ENCODE assay signal across 9 mouse cellular contexts in genomic region chr17:31456723-31457567, GRCm38 (mm10).
DNase-seq lines count a peak whose midpoint lies in the region; ATAC-seq lines count a peak whose summit lies in the region.
"Had no signal": no experiment of that assay in that cellular context is flagged by ENCODE, and none has a peak within 500 bp of the region (broad histone marks: within the 10 kb centered on the region; RNA-seq: fewer than 3 reads in every experiment).

No protein-coding gene starts in this region.

- H3K27ac ChIP-seq in intestine, embryonic 14.5 days (ENCODE audit: low read depth) = peak overlapping the region; percentile 39
- H3K27ac ChIP-seq in lung, embryonic 15.5 days = peak overlapping the region; percentile 86
- H3K27ac ChIP-seq: limb, embryonic 15.5 days had no signal

- no peak overlapping the region for H3K4me2 ChIP-seq in intestine, embryonic 14.5 days (ENCODE audit: low read length)
- H3K4me2 ChIP-seq in lung, embryonic 15.5 days = peak overlapping the region; percentile 12; the same call in 1 of the 2 replicates
- H3K4me2 ChIP-seq: limb, embryonic 15.5 days had no signal

- H3K36me3 ChIP-seq in intestine, embryonic 14.5 days (ENCODE audit: control insufficient read depth, insufficient read depth, low read length) = peaks cover 48% of the 10 kb centered on the region
- 0 out of 2 replicates have a peak, but pooled peaks cover 8% of the 10 kb centered on the region for H3K36me3 ChIP-seq in lung, embryonic 15.5 days

- no peaks in the 10 kb centered on the region for H3K9me3 ChIP-seq in intestine, embryonic 14.5 days (ENCODE audit: control insufficient read depth, low read length)
- H3K9me3 ChIP-seq in lung, embryonic 15.5 days = no peaks in the 10 kb centered on the region
- H3K9me3 ChIP-seq: limb, embryonic 15.5 days had no signal

- H3K4me3 ChIP-seq in intestine, embryonic 14.5 days (ENCODE audit: low read depth, low read length) = no peak overlapping the region
- H3K4me3 ChIP-seq in lung, embryonic 15.5 days = no peak overlapping the region
- H3K4me3 ChIP-seq: limb, embryonic 15.5 days had no signal

- H3K9ac ChIP-seq in intestine, embryonic 14.5 days (ENCODE audit: low read length) = no peak overlapping the region
- H3K9ac ChIP-seq in lung, embryonic 15.5 days = no peak overlapping the region
- H3K9ac ChIP-seq: limb, embryonic 15.5 days had no signal

- peak; percentile 62 for DNase-seq in adrenal gland, adult 8-10 months
- DNase-seq in adrenal gland, postnatal 10 days = no peak
- DNase-seq in thymus, postnatal 14 days = peak; percentile 18
- DNase-seq in thymus, postnatal 10 days (ENCODE audit: low spot score in 2 of 2) = no peak
- no peak for DNase-seq in intestine, embryonic 14.5 days (ENCODE audit: low spot score)
- DNase-seq in ovary, postnatal 36 days (ENCODE audit: low spot score) = no peak
- no peak for DNase-seq in testis, postnatal 10 days (ENCODE audit: low spot score)

- H3K4me1 ChIP-seq in intestine, embryonic 14.5 days (replicated peaks; ENCODE audit: control insufficient read depth, insufficient read depth, low read length) = peaks cover 39% of the 10 kb centered on the region
- H3K4me1 ChIP-seq in lung, embryonic 15.5 days = peaks cover 59% of the 10 kb centered on the region

- ATAC-seq in intestine, embryonic 14.5 days (replicated peaks; ENCODE audit: low FRiP score, low TSS enrichment, low read depth) = no peak
- peak; percentile 92 for ATAC-seq in lung, embryonic 15.5 days (ENCODE audit: borderline replicate concordance, extremely low read depth, low FRiP score, low TSS enrichment)

- WGBS in intestine, embryonic 14.5 days = 51% methylated on average over 18 of the region's 18 CpGs
- WGBS in lung, embryonic 15.5 days = 37% methylated on average over 18 of the region's 18 CpGs

- H3K27me3 ChIP-seq in intestine, embryonic 14.5 days (replicated peaks; ENCODE audit: control insufficient read depth, insufficient read depth, low read length) = no peaks in the 10 kb centered on the region
- H3K27me3 ChIP-seq in lung, embryonic 15.5 days = no peaks in the 10 kb centered on the region
- H3K27me3 ChIP-seq: limb, embryonic 15.5 days had no signal

Comparison
In these comparisons a context has a peak if more than half of its experiments do, and no peak if none do; other contexts are left out.
1. DNase-seq: peak in adrenal gland, adult 8-10 months (single experiment) and thymus, postnatal 14 days (single experiment); none in adrenal gland, postnatal 10 days (single experiment), thymus, postnatal 10 days (0 of 2), intestine, embryonic 14.5 days (single experiment), ovary, postnatal 36 days (single experiment) and testis, postnatal 10 days (single experiment).